Mouse (Mus musculus) lung, postnatal 25 days (tissue): ENCODE data around the gene 1700001O22Rik.

Experiments
- DNase-seq: peaks from one replicate; pipeline ENCODE4 v3.0.0; 2022; ENCODE audit warnings: low spot score

1700001O22Rik gene

GRCm38 (mm10) chr2:30752471-30752870 lies 51.0 kb downstream of the 1700001O22Rik start:
- DNase-seq: no peak

- peak; percentile 72 for DNase-seq
Measured at GRCm38 (mm10) chr2:30750025-30750424, 53.4 kb downstream of the 1700001O22Rik start.

GRCm38 (mm10) chr2:30747602-30748162 lies 55.8 kb downstream of the 1700001O22Rik start:
- DNase-seq: no peak
